Mouse (Mus musculus) myocyte (in vitro differentiated cells): ENCODE results near the gene Vmn2r115.

Experiments used
- E2F4 ChIP-seq: IDR thresholded peaks from one replicate; pipeline ENCODE4 v1.6.1; 2011; ENCODE audit warnings: mild to moderate bottlenecking, control low read depth, moderate library complexity; ENCODE audit not compliant: insufficient read depth
- MAX ChIP-seq: IDR thresholded peaks from one replicate; pipeline ENCODE4 v1.6.1; 2011; ENCODE audit warnings: low read depth, mild to moderate bottlenecking, control low read depth
- MYOD1 ChIP-seq, 3 experiments: IDR thresholded peaks; one replicate each; pipeline ENCODE4 v1.6.1; 2011; ENCODE audit warnings: control low read depth in 2 of 3, low read depth in 2 of 3, mild to moderate bottlenecking in 2 of 3, moderate library complexity in 1 of 3; ENCODE audit not compliant: insufficient read length in 2 of 3, control insufficient read depth in 1 of 3
- MYOG ChIP-seq, 3 experiments: IDR thresholded peaks; one replicate each; pipeline ENCODE4 v1.6.1; 2011; ENCODE audit warnings: control low read depth in 2 of 3, low read depth in 2 of 3, mild to moderate bottlenecking in 2 of 3; ENCODE audit not compliant: insufficient read length in 2 of 3, control insufficient read depth in 1 of 3, insufficient read depth in 1 of 3
- POLR2A ChIP-seq: IDR thresholded peaks from one replicate; pipeline ENCODE4 v1.6.1; 2011; ENCODE audit warnings: low read depth, mild to moderate bottlenecking, control low read depth, moderate library complexity; ENCODE audit not compliant: insufficient read length
- USF1 ChIP-seq: IDR thresholded peaks from one replicate; pipeline ENCODE4 v1.6.1; 2011; ENCODE audit warnings: low read depth, mild to moderate bottlenecking, control low read depth, moderate library complexity

GRCm38 (mm10) chr17:23330657-23331056, 12.9 kb upstream of the Vmn2r115 start:
- TF ChIP-seq POLR2A = no peak
- no peak for TF ChIP-seq E2F4
- no peak for TF ChIP-seq MYOD1 (IDR thresholded peaks at IDR 0.05; ENCODE audit: control insufficient read depth in 1 of 3, insufficient read length in 2 of 3, low read depth in 2 of 3)
- TF ChIP-seq USF1 = no peak
- TF ChIP-seq MYOG (IDR thresholded peaks at IDR 0.05; ENCODE audit: control insufficient read depth in 1 of 3, insufficient read depth in 1 of 3, insufficient read length in 2 of 3, low read depth in 2 of 3) = no peak
- TF ChIP-seq MAX = no peak
